Mouse (Mus musculus) embryo, embryonic 11.5 days (tissue): ENCODE data around the gene Kcnd1.
A peak's percentile ranks its signal among the peaks of the same experiment; 100 is the strongest.
"Not testable (repeated sequence)": the region's sequence is repeated elsewhere in the genome, so short reads cannot be mapped to it uniquely, and the experiment has no call there.

Experiments used
- DNase-seq: peaks from one replicate; pipeline ENCODE4 v3.0.0-alpha.2; 2012; ENCODE audit warnings: low read depth, low spot score

Kcnd1 gene

GRCm38 (mm10) chrX:7821865-7822779, at the start of gene Kcnd1:
TSS of gene Kcnd1 (plus strand) at chrX:7822289.
- no peak for DNase-seq

- no peak for DNase-seq
Measured at GRCm38 (mm10) chrX:7772766-7773165, 49.3 kb upstream of the Kcnd1 start.

- no peak for DNase-seq
Measured at GRCm38 (mm10) chrX:7775501-7776205, 46.4 kb upstream of the Kcnd1 start.

GRCm38 (mm10) chrX:7776329-7777082, 45.6 kb upstream of the Kcnd1 start:
- no peak for DNase-seq

- no peak for DNase-seq
Measured at GRCm38 (mm10) chrX:7778450-7779244, 43.4 kb upstream of the Kcnd1 start.

- no peak for DNase-seq
Measured at GRCm38 (mm10) chrX:7779294-7779693, 42.8 kb upstream of the Kcnd1 start.

GRCm38 (mm10) chrX:7782603-7783092, 39.4 kb upstream of the Kcnd1 start:
- no peak for DNase-seq

GRCm38 (mm10) chrX:7789542-7790136, 32.5 kb upstream of the Kcnd1 start, which contains the start of gene Gripap1:
TSS of gene Gripap1 (plus strand) at chrX:7789765.
- peak; percentile 65 for DNase-seq

GRCm38 (mm10) chrX:7790309-7790708, 31.8 kb upstream of the Kcnd1 start:
- DNase-seq = no peak

GRCm38 (mm10) chrX:7793361-7793760, 28.7 kb upstream of the Kcnd1 start:
- DNase-seq = no peak

GRCm38 (mm10) chrX:7795016-7795415, 27.1 kb upstream of the Kcnd1 start:
- peak; percentile 27 for DNase-seq

GRCm38 (mm10) chrX:7797327-7797726, 24.8 kb upstream of the Kcnd1 start:
- DNase-seq = no peak

GRCm38 (mm10) chrX:7802157-7802556, 19.9 kb upstream of the Kcnd1 start:
- not testable (repeated sequence) for DNase-seq

GRCm38 (mm10) chrX:7815016-7815415, 7.1 kb upstream of the Kcnd1 start:
- not testable (repeated sequence) for DNase-seq

GRCm38 (mm10) chrX:7837146-7837545, 15.1 kb downstream of the Kcnd1 start:
- DNase-seq = no peak

GRCm38 (mm10) chrX:7840842-7841162, 18.7 kb downstream of the Kcnd1 start:
- DNase-seq = no peak

GRCm38 (mm10) chrX:7841163-7842162, 19.4 kb downstream of the Kcnd1 start, which contains the start of gene Otud5:
TSS of gene Otud5 (plus strand) at chrX:7841364.
- peak; percentile 91 for DNase-seq

- DNase-seq = no peak
Measured at GRCm38 (mm10) chrX:7842318-7842717, 20.2 kb downstream of the Kcnd1 start.

GRCm38 (mm10) chrX:7847845-7848244, 25.8 kb downstream of the Kcnd1 start:
- DNase-seq = no peak
